Mouse (Mus musculus): Measurements from ENCODE around the gene Aqp3. TPM values are rescaled to one million over a fixed set of nuclear protein-coding genes. Genes with fewer than 3 reads are reported as not detected.

Aqp3 gene
- total RNA-seq, 2 experiments from 2014 or later = 0.07 TPM; not detected in 1

DNA sequence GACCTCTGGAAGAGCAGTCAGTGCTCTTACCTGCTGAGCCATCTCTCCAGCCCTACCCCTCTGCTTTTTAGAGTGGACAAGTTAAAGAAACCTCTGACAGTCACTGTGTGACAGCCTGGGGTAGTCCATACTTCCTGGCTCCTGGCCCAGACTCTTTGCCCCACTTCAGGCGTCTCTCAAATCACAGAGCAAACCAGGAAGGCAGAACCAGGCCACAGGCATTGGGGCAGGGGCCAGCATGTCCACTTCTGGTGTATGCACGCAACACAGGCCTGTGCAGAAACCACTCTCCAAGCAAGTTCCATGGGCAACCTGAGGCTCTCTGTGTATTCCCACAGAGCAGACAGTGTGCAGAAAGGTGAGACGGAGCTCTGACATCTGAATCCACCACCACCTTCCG, 32.8 kb downstream of the Aqp3 start:
- ATAC-seq (ENCODE audit: poor library complexity, severe bottlenecking) = no peak

- ATAC-seq (ENCODE audit: poor library complexity, severe bottlenecking) = no peak
Observed at GRCm38 (mm10) chr4:41063894-41064673, 33.9 kb downstream of the Aqp3 start.

DNA sequence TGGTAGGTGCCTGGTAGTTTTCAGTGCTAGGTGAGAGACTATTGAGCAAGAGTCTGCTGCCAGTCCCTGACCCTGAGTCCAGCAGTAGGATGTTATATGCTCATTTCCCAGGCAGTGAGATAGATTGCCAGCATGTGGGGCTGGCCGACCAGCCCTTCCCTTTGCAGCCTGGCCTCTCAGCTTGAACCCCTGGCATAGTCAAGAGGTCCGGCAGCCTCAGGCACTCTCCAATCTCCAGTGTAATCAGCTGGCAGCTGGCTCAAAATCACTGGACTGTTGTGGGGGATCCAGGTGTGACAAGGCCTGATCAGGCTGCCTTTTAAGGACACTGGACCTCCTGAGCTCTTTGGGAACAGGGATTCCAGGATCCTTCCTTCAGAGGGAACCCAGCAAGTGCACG, 34.6 kb downstream of the Aqp3 start:
- no peak for ATAC-seq (ENCODE audit: poor library complexity, severe bottlenecking)

DNA sequence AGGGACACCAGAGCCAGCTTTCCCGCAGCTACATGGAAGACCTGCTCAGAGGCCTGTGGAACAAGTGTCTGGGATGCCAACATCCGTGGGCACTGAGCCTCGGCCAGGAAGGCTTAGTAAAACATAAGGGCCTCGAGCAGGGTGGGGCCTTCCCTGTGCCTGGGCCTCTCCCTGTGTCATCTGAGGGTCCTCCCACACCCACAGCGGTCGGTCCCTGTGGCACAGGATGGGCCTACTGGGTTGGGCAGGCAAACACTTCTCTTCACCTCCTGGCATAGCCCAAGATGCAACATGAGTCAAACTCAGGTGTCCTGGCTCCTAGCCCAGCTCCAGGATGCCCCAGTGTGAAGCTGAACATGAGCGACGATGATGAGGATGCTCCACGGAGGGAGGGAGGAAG, 40.6 kb downstream of the Aqp3 start:
- ATAC-seq (ENCODE audit: poor library complexity, severe bottlenecking) = no peak

- no peak for ATAC-seq (ENCODE audit: poor library complexity, severe bottlenecking)
Observed at GRCm38 (mm10) chr4:41056742-41057332, 41.1 kb downstream of the Aqp3 start.

DNA sequence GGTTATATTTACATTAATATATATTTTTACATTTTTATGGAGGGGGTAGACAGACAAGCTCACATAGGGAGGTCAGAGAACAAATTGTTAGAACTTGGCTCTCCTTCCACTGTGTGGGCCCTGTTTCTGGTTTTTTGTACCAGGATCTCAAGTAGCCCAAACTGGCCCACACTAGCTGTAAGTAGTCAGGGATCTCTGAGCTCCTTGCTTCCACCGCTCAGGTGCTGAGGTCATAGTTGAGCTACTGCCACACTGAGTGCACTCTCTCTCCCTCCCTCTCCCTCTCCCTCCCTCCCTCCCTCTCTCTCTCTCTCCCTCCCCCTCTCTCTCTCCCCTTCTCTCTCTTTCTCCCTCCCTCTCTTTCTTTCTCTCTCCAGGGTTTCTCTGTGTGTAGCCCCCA, 41.7 kb downstream of the Aqp3 start:
- ATAC-seq (ENCODE audit: poor library complexity, severe bottlenecking) = no peak

GRCm38 (mm10) chr4:41055111-41055510, 42.9 kb downstream of the Aqp3 start:
- ATAC-seq (ENCODE audit: poor library complexity, severe bottlenecking) = no peak

DNA sequence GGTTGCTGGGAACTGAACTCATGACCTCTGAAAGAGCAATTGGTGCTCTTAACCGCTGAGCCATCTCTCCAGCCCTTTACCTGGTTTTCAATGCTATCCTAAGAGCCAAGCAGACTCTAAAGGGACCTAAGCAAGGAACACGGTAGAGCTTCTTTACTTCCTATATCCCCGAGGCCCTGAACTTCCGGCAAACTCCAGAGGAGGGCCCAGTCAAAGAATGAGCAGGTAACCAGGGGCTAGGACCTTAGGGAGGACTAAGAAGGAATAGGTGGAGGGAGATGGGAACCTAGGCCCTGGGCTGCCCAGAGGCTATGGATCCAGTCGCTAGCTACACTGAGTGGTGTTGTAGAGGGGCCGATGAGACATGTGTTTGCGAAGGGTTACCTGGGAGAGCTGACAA, 46.2 kb downstream of the Aqp3 start:
- ATAC-seq (ENCODE audit: poor library complexity, severe bottlenecking) = no peak

GRCm38 (mm10) chr4:41050726-41051675, 47.0 kb downstream of the Aqp3 start:
- peak; percentile 86 for ATAC-seq (ENCODE audit: poor library complexity, severe bottlenecking)

- ATAC-seq (ENCODE audit: poor library complexity, severe bottlenecking) = no peak
Observed at GRCm38 (mm10) chr4:41048926-41049325, 49.1 kb downstream of the Aqp3 start.

- ATAC-seq (ENCODE audit: poor library complexity, severe bottlenecking) = no peak
Observed at GRCm38 (mm10) chr4:41047524-41048271, 50.3 kb downstream of the Aqp3 start, which contains the start of gene Aqp7. Gene Aqp7, minus strand, starts transcription at chr4:41048139.

DNA sequence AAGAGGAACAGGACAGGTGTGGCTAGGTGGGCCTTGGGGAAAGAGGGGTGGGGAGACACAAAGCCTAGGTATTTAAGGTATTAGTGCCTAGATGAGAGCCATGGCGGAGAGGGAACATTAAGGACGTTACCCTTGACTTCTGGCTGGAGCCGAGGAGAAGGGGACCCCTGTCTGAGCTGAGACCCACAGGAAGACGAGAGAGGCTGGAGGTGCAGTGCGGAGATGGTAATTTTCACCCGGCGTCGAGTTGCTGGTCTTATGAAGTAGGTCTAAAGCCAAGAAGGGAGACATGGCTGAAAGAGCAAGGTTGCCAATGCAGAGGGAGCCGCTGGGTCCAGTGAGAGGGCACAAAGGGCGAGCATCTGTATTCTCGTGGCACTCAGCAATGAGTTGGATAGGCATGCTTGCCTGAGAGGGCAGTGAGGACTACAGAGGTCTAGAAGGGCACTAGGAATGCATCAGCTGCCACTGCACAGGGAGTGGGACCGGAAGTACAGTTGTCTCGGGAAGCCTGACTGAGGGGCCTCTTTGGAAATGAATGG, 51.7 kb downstream of the Aqp3 start:
- no peak for ATAC-seq (ENCODE audit: poor library complexity, severe bottlenecking)

DNA sequence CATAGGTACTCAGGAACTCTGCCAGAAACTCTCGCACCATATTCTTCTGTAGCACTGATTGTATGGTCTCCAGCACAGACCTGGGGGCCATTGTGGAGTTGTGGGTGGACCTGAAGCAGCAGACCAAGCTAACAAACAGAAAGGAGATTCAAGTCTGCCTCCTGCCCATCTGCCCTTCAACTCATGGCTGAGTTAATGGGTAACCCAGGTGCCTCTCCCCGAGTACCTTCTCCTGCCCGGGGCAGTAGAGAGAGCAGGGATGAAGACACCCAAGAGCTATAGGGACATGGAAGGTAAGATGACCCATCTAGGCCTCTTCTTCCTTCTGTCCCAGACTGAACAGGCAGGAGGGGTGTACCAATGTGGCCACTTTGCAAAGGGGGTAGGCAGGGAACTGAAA, 52.7 kb downstream of the Aqp3 start:
- no peak for ATAC-seq (ENCODE audit: poor library complexity, severe bottlenecking)

DNA sequence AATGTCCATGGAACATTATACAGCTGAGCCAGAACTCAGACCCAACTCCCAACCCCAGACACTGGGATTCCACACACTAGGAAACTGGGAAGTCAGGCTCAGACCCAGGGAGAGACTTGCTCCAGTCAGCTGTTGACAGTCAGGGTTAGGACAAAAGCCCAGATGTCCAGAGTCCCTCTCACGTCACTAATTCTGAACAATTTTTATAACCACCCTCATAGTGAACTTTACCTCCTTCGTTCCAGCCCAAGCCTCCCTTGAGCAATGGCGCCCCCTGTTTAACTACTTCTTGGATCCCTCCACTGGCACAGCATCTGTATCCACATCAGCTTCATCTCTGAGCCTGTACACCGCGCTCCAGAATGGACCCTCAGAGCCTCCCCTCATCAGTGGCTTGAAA, 54.0 kb downstream of the Aqp3 start:
- no peak for ATAC-seq (ENCODE audit: poor library complexity, severe bottlenecking)

- no peak for ATAC-seq (ENCODE audit: poor library complexity, severe bottlenecking)
Observed at GRCm38 (mm10) chr4:41042880-41043279, 55.1 kb downstream of the Aqp3 start.

Other genes starting within 250 kb of the Aqp3 start
- 75.4 and 79.4 TPM in 2 replicates for gene B4galt1, start 244.2 kb downstream of the Aqp3 start, total RNA-seq (2015)
- 46.4 and 57.4 TPM in 2 replicates for gene B4galt1, start 244.2 kb downstream of the Aqp3 start, total RNA-seq (2017)
- not detected in 2 replicates for gene Spink4, start 178.1 kb downstream of the Aqp3 start, total RNA-seq (2015)
- not detected in 2 replicates for gene Spink4, start 178.1 kb downstream of the Aqp3 start, total RNA-seq (2017)
- 98.7 and 125 TPM in 2 replicates for gene Bag1, start 149.9 kb downstream of the Aqp3 start, total RNA-seq (2015)
- 276 and 281 TPM in 2 replicates for gene Bag1, start 149.9 kb downstream of the Aqp3 start, total RNA-seq (2017)
- 94.5 and 109 TPM in 2 replicates for gene Chmp5, start 149.8 kb downstream of the Aqp3 start, total RNA-seq (2015)
- 150 and 185 TPM in 2 replicates for gene Chmp5, start 149.8 kb downstream of the Aqp3 start, total RNA-seq (2017)
- gene Nfx1, start 127.3 kb downstream of the Aqp3 start, total RNA-seq (2015) = 26.8 and 29.5 TPM in 2 replicates
- gene Nfx1, start 127.3 kb downstream of the Aqp3 start, total RNA-seq (2017) = 41.1 and 46.8 TPM in 2 replicates
- gene Aqp7, start 50.0 kb downstream of the Aqp3 start, total RNA-seq (2015) = not detected in 2 replicates
- gene Aqp7, start 50.0 kb downstream of the Aqp3 start, total RNA-seq (2017) = not detected in 2 replicates
- gene Nol6, start 26.3 kb upstream of the Aqp3 start, total RNA-seq (2015) = 9.2 and 10.0 TPM in 2 replicates
- 8.2 and 13.4 TPM in 2 replicates for gene Nol6, start 26.3 kb upstream of the Aqp3 start, total RNA-seq (2017)
- 145 and 156 TPM in 2 replicates for gene Ube2r2, start 37.6 kb upstream of the Aqp3 start, total RNA-seq (2015)
- 34.4 and 41.3 TPM in 2 replicates for gene Ube2r2, start 37.6 kb upstream of the Aqp3 start, total RNA-seq (2017)
- 26.1 and 35.6 TPM in 2 replicates for gene Ubap2, start 177.0 kb upstream of the Aqp3 start, total RNA-seq (2015)
- gene Ubap2, start 177.0 kb upstream of the Aqp3 start, total RNA-seq (2017) = 11.3 and 12.3 TPM in 2 replicates
- 50.4 and 52.9 TPM in 2 replicates for gene Dcaf12, start 216.7 kb upstream of the Aqp3 start, total RNA-seq (2015)
- 46.9 and 51.0 TPM in 2 replicates for gene Dcaf12, start 216.7 kb upstream of the Aqp3 start, total RNA-seq (2017)